Mouse (Mus musculus): ENCODE data around the gene Htra1. TPM values are rescaled to one million over a fixed set of nuclear protein-coding genes. Genes with fewer than 3 reads are reported as not detected.

Htra1 gene
- polyA plus RNA-seq, 1 experiment: 74.8 TPM

DNA sequence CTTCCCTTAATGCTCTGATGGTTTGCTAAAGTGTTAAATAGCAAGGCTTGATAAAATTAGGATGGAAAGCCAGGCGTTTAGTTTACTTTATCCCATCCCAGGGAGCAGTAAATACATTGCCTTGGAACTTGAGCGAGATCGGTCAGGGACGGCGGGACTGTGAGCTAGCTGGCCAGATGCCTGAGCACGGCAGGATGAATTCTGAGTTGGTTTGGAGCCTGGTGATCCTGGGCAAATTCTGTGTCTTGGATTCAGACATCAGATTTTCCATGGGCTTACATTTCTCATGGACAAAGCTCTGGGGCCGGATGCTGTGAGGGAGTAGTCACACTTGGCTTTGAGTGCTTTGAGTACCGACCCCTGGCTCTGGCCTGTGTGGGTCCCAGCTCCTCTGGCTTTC is 4.8 kb downstream of the Htra1 start:
- Histone ChIP-seq H3K4me3 (ENCODE audit: insufficient read depth, poor library complexity, severe bottlenecking) (no peak overlapping the region), H3K27me3 (ENCODE audit: control insufficient read depth, insufficient read depth, insufficient read length) (no peaks in the 10 kb centered on the region), H3ac (ENCODE audit: control insufficient read depth, insufficient read length, low read depth) (no peak overlapping the region), H3K79me3 (ENCODE audit: low read depth) (peaks cover 53% of the 10 kb centered on the region), H3K79me2 (ENCODE audit: control insufficient read depth, insufficient read depth) (peaks cover 83% of the 10 kb centered on the region), H3K36me3 (ENCODE audit: control insufficient read depth, insufficient read depth) (peaks cover 10% of the 10 kb centered on the region)
- TF ChIP-seq FOSL1 (IDR thresholded peaks at IDR 0.05; ENCODE audit: insufficient read depth, low read length, poor library complexity, severe bottlenecking) (no peak), MYOD1 (IDR thresholded peaks at IDR 0.05; ENCODE audit: control insufficient read depth, insufficient read length, low read depth) (no peak), USF1 (IDR thresholded peaks at IDR 0.05; ENCODE audit: low read depth) (no peak), CTCF (IDR thresholded peaks at IDR 0.05; ENCODE audit: control insufficient read depth, insufficient read depth, insufficient read length) (no peak), MYOG (IDR thresholded peaks at IDR 0.05; ENCODE audit: control insufficient read depth, extremely low read depth, insufficient read length) (no peak), MAX (IDR thresholded peaks at IDR 0.05) (no peak), CEBPB (IDR thresholded peaks at IDR 0.05; ENCODE audit: low read depth) (no peak)

DNA sequence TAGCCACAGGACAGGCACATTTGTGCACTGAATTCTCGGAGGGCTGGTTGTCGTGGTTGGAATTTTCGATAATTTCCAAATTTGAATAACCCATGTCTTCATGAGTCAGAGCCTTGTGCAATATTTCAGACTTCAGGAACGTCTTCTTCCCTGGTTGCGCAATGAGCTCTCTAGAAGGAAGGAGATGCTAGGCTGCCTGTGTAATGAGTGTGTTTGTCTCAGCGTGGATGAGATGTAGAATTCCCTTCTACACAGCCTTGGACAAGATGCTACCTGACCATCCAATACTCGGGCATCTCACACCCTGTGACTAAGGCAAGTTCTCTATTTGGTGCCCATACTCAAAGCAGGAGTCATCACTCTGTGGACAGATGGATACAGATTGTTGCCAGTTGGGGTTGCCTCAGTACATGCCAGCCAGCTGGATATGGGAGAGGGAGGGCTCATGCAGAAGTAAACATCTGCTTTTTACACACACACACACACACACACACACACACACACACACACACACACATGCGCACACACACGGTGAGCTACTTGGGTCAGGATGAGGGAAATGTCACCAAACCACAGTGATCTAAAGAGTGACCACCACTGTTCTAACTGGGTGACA is 7.5 kb downstream of the Htra1 start:
- H3K4me3 ChIP-seq (ENCODE audit: insufficient read depth, poor library complexity, severe bottlenecking): no peak overlapping the region
- peaks cover 46% of the 10 kb centered on the region for H3K79me3 ChIP-seq (ENCODE audit: low read depth)
- H3K27me3 ChIP-seq (ENCODE audit: control insufficient read depth, insufficient read depth, insufficient read length): no peaks in the 10 kb centered on the region
- H3ac ChIP-seq (ENCODE audit: control insufficient read depth, insufficient read length, low read depth): no peak overlapping the region
- peaks cover 10% of the 10 kb centered on the region for H3K36me3 ChIP-seq (ENCODE audit: control insufficient read depth, insufficient read depth)
- TF ChIP-seq MYOG (IDR thresholded peaks at IDR 0.05; ENCODE audit: control insufficient read depth, extremely low read depth, insufficient read length) (no peak), CEBPB (IDR thresholded peaks at IDR 0.05; ENCODE audit: low read depth) (peak; percentile 100), FOSL1 (IDR thresholded peaks at IDR 0.05; ENCODE audit: insufficient read depth, low read length, poor library complexity, severe bottlenecking) (peak; percentile 34), USF1 (IDR thresholded peaks at IDR 0.05; ENCODE audit: low read depth) (no peak), MYOD1 (IDR thresholded peaks at IDR 0.05; ENCODE audit: control insufficient read depth, insufficient read length, low read depth) (peak; percentile 32), CTCF (IDR thresholded peaks at IDR 0.05; ENCODE audit: control insufficient read depth, insufficient read depth, insufficient read length) (no peak), MAX (IDR thresholded peaks at IDR 0.05) (no peak)
- peaks cover 82% of the 10 kb centered on the region for H3K79me2 ChIP-seq (ENCODE audit: control insufficient read depth, insufficient read depth)

GRCm38 (mm10) chr7:130944766-130945475 is 9.0 kb downstream of the Htra1 start:
- Histone ChIP-seq H3K4me3 (ENCODE audit: insufficient read depth, poor library complexity, severe bottlenecking) (no peak overlapping the region), H3ac (ENCODE audit: control insufficient read depth, insufficient read length, low read depth) (no peak overlapping the region), H3K36me3 (ENCODE audit: control insufficient read depth, insufficient read depth) (peaks cover 6% of the 10 kb centered on the region), H3K79me2 (ENCODE audit: control insufficient read depth, insufficient read depth) (peaks cover 78% of the 10 kb centered on the region), H3K79me3 (ENCODE audit: low read depth) (peaks cover 43% of the 10 kb centered on the region), H3K27me3 (ENCODE audit: control insufficient read depth, insufficient read depth, insufficient read length) (no peaks in the 10 kb centered on the region)
- TF ChIP-seq CEBPB (IDR thresholded peaks at IDR 0.05; ENCODE audit: low read depth) (no peak), MAX (IDR thresholded peaks at IDR 0.05) (no peak), CTCF (IDR thresholded peaks at IDR 0.05; ENCODE audit: control insufficient read depth, insufficient read depth, insufficient read length) (no peak), USF1 (IDR thresholded peaks at IDR 0.05; ENCODE audit: low read depth) (no peak), MYOG (IDR thresholded peaks at IDR 0.05; ENCODE audit: control insufficient read depth, extremely low read depth, insufficient read length) (no peak)

- Histone ChIP-seq H3K79me3 (ENCODE audit: low read depth) (peaks cover 41% of the 10 kb centered on the region), H3K27me3 (ENCODE audit: control insufficient read depth, insufficient read depth, insufficient read length) (no peaks in the 10 kb centered on the region), H3K36me3 (ENCODE audit: control insufficient read depth, insufficient read depth) (peaks cover 6% of the 10 kb centered on the region), H3K79me2 (ENCODE audit: control insufficient read depth, insufficient read depth) (peaks cover 76% of the 10 kb centered on the region), H3ac (ENCODE audit: control insufficient read depth, insufficient read length, low read depth) (no peak overlapping the region), H3K4me3 (ENCODE audit: insufficient read depth, poor library complexity, severe bottlenecking) (no peak overlapping the region)
- TF ChIP-seq FOSL1 (IDR thresholded peaks at IDR 0.05; ENCODE audit: insufficient read depth, low read length, poor library complexity, severe bottlenecking) (no peak), USF1 (IDR thresholded peaks at IDR 0.05; ENCODE audit: low read depth) (no peak), MYOD1 (IDR thresholded peaks at IDR 0.05; ENCODE audit: control insufficient read depth, insufficient read length, low read depth) (no peak), CTCF (IDR thresholded peaks at IDR 0.05; ENCODE audit: control insufficient read depth, insufficient read depth, insufficient read length) (no peak), CEBPB (IDR thresholded peaks at IDR 0.05; ENCODE audit: low read depth) (no peak), MAX (IDR thresholded peaks at IDR 0.05) (no peak), MYOG (IDR thresholded peaks at IDR 0.05; ENCODE audit: control insufficient read depth, extremely low read depth, insufficient read length) (no peak)
These were observed 9.8 kb downstream of the Htra1 start for GRCm38 (mm10) chr7:130945730-130946129.

GRCm38 (mm10) chr7:130946303-130946702 is 10.4 kb downstream of the Htra1 start:
- Histone ChIP-seq H3K27me3 (ENCODE audit: control insufficient read depth, insufficient read depth, insufficient read length) (no peaks in the 10 kb centered on the region), H3K79me3 (ENCODE audit: low read depth) (peaks cover 35% of the 10 kb centered on the region), H3ac (ENCODE audit: control insufficient read depth, insufficient read length, low read depth) (no peak overlapping the region), H3K36me3 (ENCODE audit: control insufficient read depth, insufficient read depth) (peaks cover 6% of the 10 kb centered on the region), H3K4me3 (ENCODE audit: insufficient read depth, poor library complexity, severe bottlenecking) (no peak overlapping the region), H3K79me2 (ENCODE audit: control insufficient read depth, insufficient read depth) (peaks cover 76% of the 10 kb centered on the region)
- TF ChIP-seq USF1 (IDR thresholded peaks at IDR 0.05; ENCODE audit: low read depth) (no peak), CEBPB (IDR thresholded peaks at IDR 0.05; ENCODE audit: low read depth) (peak; percentile 47), MAX (IDR thresholded peaks at IDR 0.05) (peak; percentile 39), MYOD1 (IDR thresholded peaks at IDR 0.05; ENCODE audit: control insufficient read depth, insufficient read length, low read depth) (peak; percentile 65)
